Mouse (Mus musculus) intestine, postnatal 0 days (tissue): ENCODE data around the gene Ggact. TPM values are rescaled to one million over a fixed set of nuclear protein-coding genes. Genes with fewer than 3 reads are reported as not detected.
A peak's percentile ranks its signal among the peaks of the same experiment; 100 is the strongest.

Experiments
- ATAC-seq: fragments of 200-750 bp; cut with Nextera tagmentation; 2 replicates; pipeline ENCODE4 v1.8.0; 2017; ENCODE audit warnings: mild to moderate bottlenecking, moderate TSS enrichment, moderate library complexity
- H3K27ac ChIP-seq: fragments of 300-500 bp; sonication (generic); 2 replicates; pipeline ENCODE4 v1.5.1; 2014; ENCODE audit warnings: mild to moderate bottlenecking, low read depth, low read length, moderate library complexity
- H3K27me3 ChIP-seq: fragments of 300-500 bp; sonication (generic); replicated peaks from 2 replicates; pipeline ENCODE4 v1.6.1; 2014; ENCODE audit warnings: low read length, mixed read lengths; ENCODE audit not compliant: control insufficient read depth, insufficient read depth
- H3K36me3 ChIP-seq: fragments of 300-500 bp; sonication (generic); 2 replicates; pipeline ENCODE4 v1.6.1; 2014; ENCODE audit warnings: mild to moderate bottlenecking, moderate library complexity; ENCODE audit not compliant: control insufficient read depth, insufficient read depth
- H3K4me1 ChIP-seq: fragments of 300-500 bp; sonication (generic); replicated peaks from 2 replicates; pipeline ENCODE4 v1.6.1; 2014; ENCODE audit warnings: antibody characterized with exemption, low read length, mixed read lengths; ENCODE audit not compliant: control insufficient read depth, insufficient read depth
- H3K4me2 ChIP-seq: fragments of 300-500 bp; sonication (generic); replicated peaks from 2 replicates; pipeline ENCODE4 v1.6.1; 2014; ENCODE audit warnings: low read depth, mild to moderate bottlenecking, moderate library complexity
- H3K4me3 ChIP-seq: fragments of 300-500 bp; sonication (generic); 2 replicates; pipeline ENCODE4 v1.5.1; 2014; ENCODE audit warnings: low read depth, low read length
- H3K9ac ChIP-seq: fragments of 300-500 bp; sonication (generic); 2 replicates; pipeline ENCODE4 v1.6.1; 2014; ENCODE audit warnings: mild to moderate bottlenecking, low read depth, low read length
- H3K9me3 ChIP-seq: fragments of 300-500 bp; sonication (generic); 2 replicates; pipeline ENCODE4 v1.6.1; 2016; ENCODE audit warnings: mixed run types; ENCODE audit not compliant: control insufficient read depth
- CTCF ChIP-seq: sonication (generic); IDR thresholded peaks from 2 replicates; pipeline ENCODE4 v1.5.1; 2016; ENCODE audit warnings: low read depth, mild to moderate bottlenecking, control low read depth, antibody characterized with exemption, moderate library complexity
- WGBS: fragments of 180-500 bp; shearing (Covaris S2); extraction: QIAGEN DNeasy Blood & Tissue Kit; methylation state at CpG from one replicate; pipeline ENCODE4 v1.1.7; 2014; 5-methylcytosine and 5-hydroxymethylcytosine counted together
- polyA plus RNA-seq: library from polyadenylated mRNA; unstranded; fragments of >200 nt; fragmentation: Nextera tagmentation; extraction: Ambion mirVana; gene quantifications from 2 replicates; pipeline ENCODE4 v1.2.1, GENCODE M21; 2015

Ggact gene
- polyA plus RNA-seq, 1 experiment from 2014 or later, result 59.5 TPM

DNA sequence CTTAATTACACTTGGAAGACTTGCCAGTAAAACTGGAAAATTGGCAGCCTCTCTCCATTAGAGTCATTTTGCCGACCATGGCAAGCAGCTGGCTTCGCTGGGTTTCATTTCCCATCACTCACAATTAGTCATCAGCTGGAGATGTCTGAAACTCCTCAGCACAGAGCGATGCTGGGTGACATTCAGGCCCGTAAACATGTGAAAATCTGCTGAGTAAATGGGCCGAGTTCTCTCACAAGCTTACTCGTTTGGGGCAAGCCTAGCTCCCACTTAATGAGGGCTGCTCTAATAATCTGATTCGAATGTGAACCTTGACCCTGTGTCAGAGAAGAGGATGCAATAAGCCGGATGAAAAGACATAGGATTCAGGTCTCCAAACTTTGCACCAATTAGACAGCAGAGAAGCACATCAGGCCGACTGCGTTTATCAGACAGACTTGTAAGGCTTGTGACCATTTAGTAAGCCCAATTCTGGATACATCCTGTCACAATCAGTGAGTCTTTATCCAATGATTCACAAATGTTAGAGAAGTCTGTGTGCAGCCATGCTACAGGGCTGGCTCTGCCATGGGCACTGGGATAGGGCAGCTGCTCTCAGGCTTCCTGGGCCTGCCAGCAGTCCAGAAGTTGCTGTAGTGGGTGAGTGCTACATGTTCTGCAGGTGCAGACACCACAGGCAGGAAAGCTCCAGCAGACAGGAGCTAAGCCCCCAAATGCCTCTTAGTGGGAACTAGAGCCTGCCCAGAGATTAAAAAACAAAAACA, 29.6 kb downstream of the Ggact start:
- 56% methylated on average over 10 of the region's 10 CpGs for WGBS
- ATAC-seq, result 0 out of 2 replicates have a peak, but pooled peaks have one; percentile 28
- Histone ChIP-seq H3K4me2 (no peak overlapping the region), H3K9me3 (no peaks in the 10 kb centered on the region), H3K27me3 (no peaks in the 10 kb centered on the region), H3K27ac (no peak overlapping the region), H3K36me3 (peaks cover 20% of the 10 kb centered on the region; the same call in 1 of the 2 replicates), H3K9ac (no peak overlapping the region), H3K4me1 (no peaks in the 10 kb centered on the region), H3K4me3 (no peak overlapping the region)
- no peak for TF ChIP-seq CTCF

DNA sequence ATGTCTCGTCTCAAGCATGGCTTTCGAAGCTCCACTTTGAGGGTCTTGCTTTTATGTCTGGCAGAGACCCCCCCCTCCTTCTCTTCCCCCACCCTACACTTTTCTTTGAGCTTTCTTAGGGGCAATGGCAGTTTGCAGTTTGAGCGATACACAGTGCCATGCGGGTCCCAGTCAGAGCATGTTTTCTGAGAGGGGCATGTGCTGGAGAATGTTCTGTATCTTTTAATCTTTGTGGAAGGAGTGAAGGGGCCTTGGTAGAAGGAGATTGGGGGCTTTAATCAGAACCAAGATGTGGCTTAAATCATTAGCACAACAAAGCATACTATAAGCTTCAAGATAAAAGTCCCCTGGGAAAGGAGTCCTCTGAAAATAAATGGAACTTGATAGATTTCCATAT, 30.1 kb downstream of the Ggact start:
- 89% methylated on average over 4 of the region's 4 CpGs for WGBS

DNA sequence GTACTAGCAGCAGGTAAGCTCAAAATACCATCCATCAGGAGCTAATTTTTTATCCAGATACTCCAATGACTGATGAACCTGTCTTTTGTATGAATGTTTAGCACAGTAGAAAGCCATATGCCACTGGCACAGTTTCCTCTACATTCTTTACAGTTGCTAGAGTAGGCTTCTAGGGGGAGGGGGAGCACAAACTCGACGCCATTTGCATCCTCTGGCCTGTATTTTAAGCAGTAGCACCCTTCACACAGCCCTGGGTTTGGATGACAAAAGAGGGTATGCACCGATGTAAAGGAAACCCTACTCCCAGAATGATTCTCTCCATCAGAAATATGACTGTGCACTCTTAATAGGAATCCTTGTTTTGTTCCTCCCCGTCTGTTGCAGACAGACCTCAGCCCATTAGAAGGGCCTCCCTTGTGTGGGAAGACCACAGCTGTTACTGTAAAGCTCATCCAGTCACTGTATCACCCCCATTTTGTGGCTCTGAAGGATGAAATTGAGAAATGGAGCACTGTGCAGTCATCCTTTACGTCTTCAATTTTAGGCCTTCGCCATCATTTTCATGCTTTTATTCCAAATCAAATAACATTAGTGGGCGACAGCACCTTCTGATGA, 30.7 kb downstream of the Ggact start:
- ATAC-seq, result no peak
- Histone ChIP-seq H3K4me1 (no peaks in the 10 kb centered on the region), H3K9ac (no peak overlapping the region), H3K27ac (no peak overlapping the region), H3K27me3 (no peaks in the 10 kb centered on the region), H3K4me3 (no peak overlapping the region), H3K4me2 (no peak overlapping the region), H3K36me3 (peaks cover 16% of the 10 kb centered on the region; the same call in 1 of the 2 replicates), H3K9me3 (no peaks in the 10 kb centered on the region)
- 85% methylated on average over 7 of the region's 7 CpGs for WGBS
- TF ChIP-seq CTCF, result no peak

More for the DNA sequence above, 30.1 kb downstream of the Ggact start:
- ATAC-seq, result no peak
- Histone ChIP-seq H3K4me3 (no peak overlapping the region), H3K36me3 (peaks cover 19% of the 10 kb centered on the region; the same call in 1 of the 2 replicates), H3K27me3 (no peaks in the 10 kb centered on the region), H3K9me3 (no peaks in the 10 kb centered on the region), H3K27ac (no peak overlapping the region), H3K4me2 (no peak overlapping the region), H3K9ac (no peak overlapping the region), H3K4me1 (no peaks in the 10 kb centered on the region)
- no peak for TF ChIP-seq CTCF

GRCm38 (mm10) chr14:122882201-122882639, 31.3 kb downstream of the Ggact start:
- H3K27me3 ChIP-seq, result no peaks in the 10 kb centered on the region
- no peak for TF ChIP-seq CTCF
- no peak overlapping the region for H3K4me2 ChIP-seq
- peaks cover 16% of the 10 kb centered on the region; the same call in 1 of the 2 replicates for H3K36me3 ChIP-seq
- H3K27ac ChIP-seq, result no peak overlapping the region
- no peaks in the 10 kb centered on the region for H3K9me3 ChIP-seq
- no peak overlapping the region for H3K4me3 ChIP-seq
- 80% methylated on average over 9 of the region's 9 CpGs for WGBS
- no peak overlapping the region for H3K9ac ChIP-seq
- ATAC-seq, result no peak
- H3K4me1 ChIP-seq, result no peaks in the 10 kb centered on the region

- TF ChIP-seq CTCF, result no peak
- WGBS, result 90% methylated on average over 2 of the region's 2 CpGs
These were observed 31.9 kb downstream of the Ggact start for GRCm38 (mm10) chr14:122881699-122882098.

DNA sequence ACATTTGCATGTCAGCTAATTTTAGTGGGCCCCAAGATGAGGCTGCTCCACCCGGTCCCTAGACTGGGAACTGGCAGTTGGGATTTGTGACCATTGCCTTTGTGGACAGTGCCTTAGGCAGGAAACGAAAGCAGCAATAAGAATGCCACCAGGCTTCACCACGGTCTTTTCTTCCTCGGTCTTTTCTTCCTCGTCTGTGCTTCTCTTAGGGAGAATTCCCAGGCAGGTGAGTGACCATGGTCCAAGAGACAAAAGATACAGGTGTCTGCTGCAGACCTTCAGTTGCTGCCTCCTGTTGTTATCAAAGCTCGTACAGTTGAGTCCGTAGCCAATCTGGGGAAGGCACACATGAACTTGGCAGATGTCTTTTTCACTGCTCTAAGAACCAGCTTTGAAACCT, 33.3 kb downstream of the Ggact start:
- no peaks in the 10 kb centered on the region for H3K9me3 ChIP-seq
- H3K27me3 ChIP-seq, result no peaks in the 10 kb centered on the region
- no peak overlapping the region for H3K9ac ChIP-seq
- peak; percentile 45 for ATAC-seq
- H3K4me1 ChIP-seq, result no peaks in the 10 kb centered on the region
- peaks cover 1% of the 10 kb centered on the region; the same call in 1 of the 2 replicates for H3K36me3 ChIP-seq
- H3K4me3 ChIP-seq, result no peak overlapping the region
- no peak overlapping the region for H3K27ac ChIP-seq
- H3K4me2 ChIP-seq, result peak overlapping the region; percentile 50
- WGBS, result 38% methylated on average over 7 of the region's 7 CpGs
- no peak for TF ChIP-seq CTCF

More at GRCm38 (mm10) chr14:122881699-122882098, 31.9 kb downstream of the Ggact start:
- no peak overlapping the region for H3K4me2 ChIP-seq
- no peaks in the 10 kb centered on the region for H3K4me1 ChIP-seq
- H3K9me3 ChIP-seq, result no peaks in the 10 kb centered on the region
- no peaks in the 10 kb centered on the region for H3K27me3 ChIP-seq
- H3K36me3 ChIP-seq, result peaks cover 15% of the 10 kb centered on the region; the same call in 1 of the 2 replicates
- H3K4me3 ChIP-seq, result no peak overlapping the region
- H3K27ac ChIP-seq, result no peak overlapping the region
- ATAC-seq, result no peak
- H3K9ac ChIP-seq, result no peak overlapping the region
